Mouse (Mus musculus): Measurements from ENCODE around the gene Gm45062. TPM values are rescaled to one million over a fixed set of nuclear protein-coding genes. Genes with fewer than 3 reads are reported as not detected.
"Not testable (repeated sequence)": the region's sequence is repeated elsewhere in the genome, so short reads cannot be mapped to it uniquely, and the experiment has no call there.

Gm45062 gene
- polyA plus RNA-seq, 1 experiment from 2014 or later: 12.1 TPM

- H3K36me3 ChIP-seq (ENCODE audit: control insufficient read depth, insufficient read depth, low read length); H3K9ac ChIP-seq (ENCODE audit: low read length); H3K4me1 ChIP-seq (replicated peaks; ENCODE audit: control insufficient read depth, insufficient read depth, low read length); H3K9me3 ChIP-seq (ENCODE audit: control insufficient read depth, low read length); ATAC-seq (ENCODE audit: low read depth); H3K4me3 ChIP-seq (ENCODE audit: low read length); H3K27ac ChIP-seq (ENCODE audit: low read length); H3K27me3 ChIP-seq (ENCODE audit: control insufficient read depth, insufficient read depth, low read depth, low read length); H3K4me2 ChIP-seq (ENCODE audit: low read depth, low read length): not testable (repeated sequence)
- 80% methylated on average over 3 of the region's 4 CpGs for WGBS
Measured at GRCm38 (mm10) chr6:8541531-8541930, 282.3 kb downstream of the Gm45062 start.

- no peak for ATAC-seq (ENCODE audit: low read depth)
- 90% methylated on average over 5 of the region's 5 CpGs for WGBS
- H3K36me3 ChIP-seq (ENCODE audit: control insufficient read depth, insufficient read depth, low read length): no peaks in the 10 kb centered on the region
Measured at GRCm38 (mm10) chr6:8544822-8545221, 285.6 kb downstream of the Gm45062 start.

GRCm38 (mm10) chr6:8545780-8546179, 286.5 kb downstream of the Gm45062 start:
- Histone ChIP-seq H3K9me3 (ENCODE audit: control insufficient read depth, low read length) (no peaks in the 10 kb centered on the region), H3K4me3 (ENCODE audit: low read length) (no peak overlapping the region), H3K27me3 (ENCODE audit: control insufficient read depth, insufficient read depth, low read depth, low read length) (no peaks in the 10 kb centered on the region), H3K4me2 (ENCODE audit: low read depth, low read length) (no peak overlapping the region), H3K27ac (ENCODE audit: low read length) (no peak overlapping the region), H3K4me1 (replicated peaks; ENCODE audit: control insufficient read depth, insufficient read depth, low read length) (no peaks in the 10 kb centered on the region), H3K36me3 (ENCODE audit: control insufficient read depth, insufficient read depth, low read length) (no peaks in the 10 kb centered on the region), H3K9ac (ENCODE audit: low read length) (no peak overlapping the region)
- no peak for ATAC-seq (ENCODE audit: low read depth)
- WGBS: 90% methylated on average over 7 of the region's 7 CpGs

More at GRCm38 (mm10) chr6:8544822-8545221, 285.6 kb downstream of the Gm45062 start:
- Histone ChIP-seq H3K4me1 (replicated peaks; ENCODE audit: control insufficient read depth, insufficient read depth, low read length) (no peaks in the 10 kb centered on the region), H3K27me3 (ENCODE audit: control insufficient read depth, insufficient read depth, low read depth, low read length) (no peaks in the 10 kb centered on the region), H3K9ac (ENCODE audit: low read length) (no peak overlapping the region), H3K4me3 (ENCODE audit: low read length) (no peak overlapping the region), H3K9me3 (ENCODE audit: control insufficient read depth, low read length) (no peaks in the 10 kb centered on the region), H3K4me2 (ENCODE audit: low read depth, low read length) (no peak overlapping the region), H3K27ac (ENCODE audit: low read length) (no peak overlapping the region)

- H3K4me2 ChIP-seq (ENCODE audit: low read depth, low read length): no peak overlapping the region
- H3K9ac ChIP-seq (ENCODE audit: low read length): no peak overlapping the region
- no peak for ATAC-seq (ENCODE audit: low read depth)
- no peaks in the 10 kb centered on the region for H3K9me3 ChIP-seq (ENCODE audit: control insufficient read depth, low read length)
- H3K27ac ChIP-seq (ENCODE audit: low read length): no peak overlapping the region
- no peaks in the 10 kb centered on the region for H3K27me3 ChIP-seq (ENCODE audit: control insufficient read depth, insufficient read depth, low read depth, low read length)
- H3K4me1 ChIP-seq (replicated peaks; ENCODE audit: control insufficient read depth, insufficient read depth, low read length): no peaks in the 10 kb centered on the region
- no peaks in the 10 kb centered on the region; the same call in 1 of the 2 replicates for H3K36me3 ChIP-seq (ENCODE audit: control insufficient read depth, insufficient read depth, low read length)
- no peak overlapping the region for H3K4me3 ChIP-seq (ENCODE audit: low read length)
- WGBS: 94% methylated on average over 2 of the region's 2 CpGs
Measured at GRCm38 (mm10) chr6:8551155-8551554, 291.9 kb downstream of the Gm45062 start.

GRCm38 (mm10) chr6:8556849-8557571, 297.8 kb downstream of the Gm45062 start:
- Histone ChIP-seq H3K27ac (ENCODE audit: low read length) (no peak overlapping the region), H3K4me2 (ENCODE audit: low read depth, low read length) (no peak overlapping the region), H3K4me3 (ENCODE audit: low read length) (no peak overlapping the region), H3K9ac (ENCODE audit: low read length) (no peak overlapping the region), H3K9me3 (ENCODE audit: control insufficient read depth, low read length) (no peaks in the 10 kb centered on the region), H3K4me1 (replicated peaks; ENCODE audit: control insufficient read depth, insufficient read depth, low read length) (no peaks in the 10 kb centered on the region), H3K36me3 (ENCODE audit: control insufficient read depth, insufficient read depth, low read length) (peaks cover 2% of the 10 kb centered on the region; the same call in 1 of the 2 replicates), H3K27me3 (ENCODE audit: control insufficient read depth, insufficient read depth, low read depth, low read length) (no peaks in the 10 kb centered on the region)
- ATAC-seq (ENCODE audit: low read depth): no peak
- 92% methylated on average over 5 of the region's 5 CpGs for WGBS

GRCm38 (mm10) chr6:8560682-8561081, 301.4 kb downstream of the Gm45062 start:
- no peak overlapping the region for H3K27ac ChIP-seq (ENCODE audit: low read length)
- H3K4me2 ChIP-seq (ENCODE audit: low read depth, low read length): no peak overlapping the region
- no peak overlapping the region for H3K4me3 ChIP-seq (ENCODE audit: low read length)
- H3K9ac ChIP-seq (ENCODE audit: low read length): no peak overlapping the region
- H3K36me3 ChIP-seq (ENCODE audit: control insufficient read depth, insufficient read depth, low read length): peaks cover 2% of the 10 kb centered on the region; the same call in 1 of the 2 replicates
- 63% methylated on average over 2 of the region's 2 CpGs for WGBS
- H3K27me3 ChIP-seq (ENCODE audit: control insufficient read depth, insufficient read depth, low read depth, low read length): no peaks in the 10 kb centered on the region
- no peak for ATAC-seq (ENCODE audit: low read depth)
- no peaks in the 10 kb centered on the region for H3K9me3 ChIP-seq (ENCODE audit: control insufficient read depth, low read length)
- H3K4me1 ChIP-seq (replicated peaks; ENCODE audit: control insufficient read depth, insufficient read depth, low read length): no peaks in the 10 kb centered on the region

- H3K27ac ChIP-seq (ENCODE audit: low read length): no peak overlapping the region
- no peaks in the 10 kb centered on the region for H3K27me3 ChIP-seq (ENCODE audit: control insufficient read depth, insufficient read depth, low read depth, low read length)
- ATAC-seq (ENCODE audit: low read depth): no peak
- no peak overlapping the region for H3K9ac ChIP-seq (ENCODE audit: low read length)
- peaks cover 2% of the 10 kb centered on the region for H3K36me3 ChIP-seq (ENCODE audit: control insufficient read depth, insufficient read depth, low read length)
- H3K9me3 ChIP-seq (ENCODE audit: control insufficient read depth, low read length): no peaks in the 10 kb centered on the region
- H3K4me1 ChIP-seq (replicated peaks; ENCODE audit: control insufficient read depth, insufficient read depth, low read length): no peaks in the 10 kb centered on the region
- H3K4me3 ChIP-seq (ENCODE audit: low read length): no peak overlapping the region
- H3K4me2 ChIP-seq (ENCODE audit: low read depth, low read length): no peak overlapping the region
- WGBS: 88% methylated on average over 9 of the region's 9 CpGs
Measured at GRCm38 (mm10) chr6:8582377-8582776, 323.1 kb downstream of the Gm45062 start.

- no peak for ATAC-seq (ENCODE audit: low read depth)
- Histone ChIP-seq H3K4me2 (ENCODE audit: low read depth, low read length) (no peak overlapping the region), H3K27ac (ENCODE audit: low read length) (no peak overlapping the region), H3K9ac (ENCODE audit: low read length) (no peak overlapping the region), H3K9me3 (ENCODE audit: control insufficient read depth, low read length) (no peaks in the 10 kb centered on the region), H3K36me3 (ENCODE audit: control insufficient read depth, insufficient read depth, low read length) (peaks cover 4% of the 10 kb centered on the region), H3K4me3 (ENCODE audit: low read length) (no peak overlapping the region), H3K4me1 (replicated peaks; ENCODE audit: control insufficient read depth, insufficient read depth, low read length) (no peaks in the 10 kb centered on the region), H3K27me3 (ENCODE audit: control insufficient read depth, insufficient read depth, low read depth, low read length) (no peaks in the 10 kb centered on the region)
- WGBS: 94% methylated on average over 3 of the region's 3 CpGs
Measured at GRCm38 (mm10) chr6:8583892-8584291, 324.6 kb downstream of the Gm45062 start.

- no peaks in the 10 kb centered on the region for H3K27me3 ChIP-seq (ENCODE audit: control insufficient read depth, insufficient read depth, low read depth, low read length)
- no peak overlapping the region for H3K27ac ChIP-seq (ENCODE audit: low read length)
- no peak overlapping the region for H3K4me3 ChIP-seq (ENCODE audit: low read length)
- H3K9ac ChIP-seq (ENCODE audit: low read length): no peak overlapping the region
- H3K4me1 ChIP-seq (replicated peaks; ENCODE audit: control insufficient read depth, insufficient read depth, low read length): no peaks in the 10 kb centered on the region
- 0 out of 2 replicates have a peak, but pooled peaks cover 3% of the 10 kb centered on the region for H3K36me3 ChIP-seq (ENCODE audit: control insufficient read depth, insufficient read depth, low read length)
- 84% methylated on average over 9 of the region's 9 CpGs for WGBS
- H3K9me3 ChIP-seq (ENCODE audit: control insufficient read depth, low read length): no peaks in the 10 kb centered on the region
- no peak for ATAC-seq (ENCODE audit: low read depth)
- H3K4me2 ChIP-seq (ENCODE audit: low read depth, low read length): no peak overlapping the region
Measured at GRCm38 (mm10) chr6:8591665-8592064, 332.4 kb downstream of the Gm45062 start.
